Mouse (Mus musculus) testis, postnatal 14 days (tissue): Measurements from ENCODE around the gene Sned1.
A peak's percentile ranks its signal among the peaks of the same experiment; 100 is the strongest.
"Not testable (repeated sequence)": the region's sequence is repeated elsewhere in the genome, so short reads cannot be mapped to it uniquely, and the experiment has no call there.

Source experiments
- DNase-seq: peaks from one replicate; pipeline ENCODE4 v3.0.0; 2021; ENCODE audit warnings: low spot score

Gene Sned1

GRCm38 (mm10) chr1:93235576-93236544 is at the start of gene Sned1:
Gene Sned1 (plus strand): TSS chr1:93235841.
- DNase-seq, result peak; percentile 85

- DNase-seq, result no peak
Observed at GRCm38 (mm10) chr1:93190726-93191305, 44.8 kb upstream of the Sned1 start.

GRCm38 (mm10) chr1:93194961-93195360 is 40.7 kb upstream of the Sned1 start:
- no peak for DNase-seq

DNA sequence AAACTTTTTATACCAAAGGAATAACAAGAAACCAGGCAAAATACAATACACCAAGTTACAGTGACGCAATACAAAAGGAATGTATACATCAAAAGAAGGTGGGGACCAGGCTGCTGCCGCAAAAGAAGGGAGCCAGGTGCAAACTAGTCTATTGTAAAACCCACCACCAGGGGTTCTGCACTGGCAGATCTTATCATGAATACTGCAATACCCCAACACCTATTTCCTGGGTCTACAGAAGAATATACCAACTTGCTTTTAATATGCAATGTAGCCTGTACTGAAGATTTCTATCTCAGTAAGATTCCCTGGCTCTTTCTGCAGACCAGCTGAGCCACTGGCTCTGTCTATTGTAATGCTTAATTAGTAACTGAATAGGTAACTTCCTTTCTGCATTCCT is 38.2 kb upstream of the Sned1 start:
- DNase-seq, result not testable (repeated sequence)

- DNase-seq, result no peak
Observed at GRCm38 (mm10) chr1:93197916-93198315, 37.7 kb upstream of the Sned1 start.

DNA sequence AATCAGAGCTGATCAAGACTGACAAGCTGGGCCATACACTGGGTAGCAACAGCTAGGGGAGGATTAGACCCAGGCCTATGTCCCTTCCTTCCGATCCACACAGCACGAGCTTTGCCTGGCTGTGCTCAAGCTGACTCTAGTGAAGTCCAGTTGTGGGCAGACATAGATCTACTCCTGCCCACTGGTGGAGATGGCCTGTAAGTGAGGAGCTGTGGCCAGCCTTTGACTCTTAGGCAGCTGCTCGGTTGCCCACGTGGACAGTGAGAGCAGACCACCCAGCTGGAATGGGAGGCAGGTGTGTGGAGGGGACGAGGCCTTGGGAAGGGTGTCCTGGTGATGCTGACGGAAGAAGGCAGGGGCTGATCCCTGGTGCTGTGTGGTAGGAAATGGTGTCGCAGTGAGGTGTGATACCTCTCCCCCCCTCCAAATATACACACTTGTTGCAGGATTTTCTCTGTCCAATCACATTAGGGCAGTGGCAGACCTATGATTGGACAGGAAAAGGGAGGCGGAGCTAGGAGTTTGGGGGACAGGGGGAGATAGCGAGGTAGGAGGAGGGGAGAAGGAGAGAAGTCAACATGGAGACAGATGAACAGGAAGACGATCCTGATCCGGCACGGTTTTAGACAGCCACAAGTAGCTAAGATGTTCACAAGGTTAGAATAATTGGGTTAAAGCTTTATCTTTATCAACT is 29.2 kb upstream of the Sned1 start:
- no peak for DNase-seq

DNA sequence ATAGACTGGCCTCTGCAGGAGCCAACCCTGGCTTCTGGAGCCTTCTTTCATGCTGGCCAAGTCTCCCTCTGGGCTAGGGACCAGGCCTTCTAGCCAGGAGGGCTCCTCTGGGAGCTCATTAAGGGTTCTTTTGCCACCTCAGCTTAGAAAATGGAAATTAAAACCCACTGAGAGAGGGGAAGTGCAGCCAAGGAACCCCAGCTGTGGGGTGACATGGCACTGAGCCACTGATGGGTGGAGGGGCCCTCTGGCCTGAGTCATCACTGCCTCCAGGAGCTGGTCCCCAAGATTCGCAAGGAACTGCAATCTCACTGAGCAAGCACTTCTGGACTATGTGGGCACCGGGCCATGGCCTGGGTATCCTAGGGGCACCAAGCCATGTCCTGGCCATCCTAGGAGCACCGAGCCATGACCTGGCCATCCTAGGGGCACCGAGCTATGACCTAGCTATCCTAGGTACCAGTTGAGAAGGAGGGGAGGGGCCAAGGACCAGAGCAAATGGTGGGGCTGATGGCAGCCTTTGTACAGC is 28.0 kb upstream of the Sned1 start:
- no peak for DNase-seq

DNA sequence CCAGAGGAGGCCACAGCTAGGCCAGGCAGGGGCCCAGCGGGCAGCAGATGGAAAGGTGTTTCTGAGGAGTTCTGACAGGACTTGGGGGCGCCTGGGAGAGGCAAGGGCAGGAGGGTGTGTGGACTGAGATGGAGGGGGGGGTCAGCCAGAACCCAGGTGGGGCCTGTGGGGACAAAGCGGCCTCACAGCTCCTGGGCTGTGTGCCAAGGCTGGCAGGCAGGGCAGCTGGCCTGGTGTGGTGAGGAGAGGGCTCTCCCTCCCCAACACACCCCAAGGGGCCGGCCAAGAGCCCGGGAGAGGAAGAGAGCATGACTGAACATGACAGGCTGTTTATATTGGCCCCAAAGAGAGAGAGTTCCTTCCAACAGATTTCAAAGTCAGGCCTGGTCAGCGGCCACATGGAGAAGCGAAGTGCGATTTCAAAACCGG is 25.4 kb upstream of the Sned1 start:
- peak; percentile 48 for DNase-seq

GRCm38 (mm10) chr1:93211019-93211418 is 24.6 kb upstream of the Sned1 start:
- no peak for DNase-seq

GRCm38 (mm10) chr1:93211549-93212220 is 24.0 kb upstream of the Sned1 start:
- peak; percentile 43 for DNase-seq

DNA sequence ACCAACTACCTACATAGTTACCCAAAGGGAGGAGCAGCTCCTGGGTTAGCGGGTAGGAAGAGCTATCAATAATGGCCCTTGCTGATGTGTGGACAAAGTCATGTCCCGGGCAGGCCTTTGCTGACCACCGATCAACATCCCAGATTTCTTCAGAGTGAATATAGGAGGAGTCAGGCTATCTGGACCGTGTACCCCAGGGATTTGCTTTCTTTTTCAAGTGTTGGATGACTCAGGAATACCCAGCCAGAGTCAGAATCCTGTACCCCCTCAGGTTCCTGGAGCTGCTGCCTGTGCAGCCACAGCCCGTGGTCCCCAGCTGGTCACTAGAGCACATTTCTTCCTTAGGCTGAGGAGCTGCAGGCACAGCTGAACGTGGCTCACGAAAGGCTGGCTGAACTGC is 23.2 kb upstream of the Sned1 start:
- DNase-seq, result no peak

DNA sequence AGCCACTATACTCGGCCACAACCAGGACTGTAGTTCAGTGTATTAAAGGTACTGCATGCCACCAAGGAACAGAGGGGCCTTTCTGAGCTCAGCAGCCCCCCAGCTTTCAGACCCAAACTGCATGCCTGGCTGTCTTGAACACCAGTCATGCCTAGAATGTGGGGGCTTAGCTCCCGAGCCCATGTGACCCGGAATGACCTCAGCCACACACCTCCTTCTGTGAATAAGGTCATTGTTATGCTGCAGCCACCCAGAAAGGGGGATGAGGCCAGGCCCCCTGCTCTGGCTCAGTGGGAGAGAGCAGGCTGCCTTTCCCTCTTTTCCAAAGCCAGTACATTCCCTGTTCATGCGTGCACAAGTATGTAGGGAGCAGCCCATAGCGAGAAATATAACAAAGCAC is 21.0 kb upstream of the Sned1 start:
- DNase-seq, result no peak

- DNase-seq, result no peak
Observed at GRCm38 (mm10) chr1:93216839-93217497, 18.7 kb upstream of the Sned1 start.

DNA sequence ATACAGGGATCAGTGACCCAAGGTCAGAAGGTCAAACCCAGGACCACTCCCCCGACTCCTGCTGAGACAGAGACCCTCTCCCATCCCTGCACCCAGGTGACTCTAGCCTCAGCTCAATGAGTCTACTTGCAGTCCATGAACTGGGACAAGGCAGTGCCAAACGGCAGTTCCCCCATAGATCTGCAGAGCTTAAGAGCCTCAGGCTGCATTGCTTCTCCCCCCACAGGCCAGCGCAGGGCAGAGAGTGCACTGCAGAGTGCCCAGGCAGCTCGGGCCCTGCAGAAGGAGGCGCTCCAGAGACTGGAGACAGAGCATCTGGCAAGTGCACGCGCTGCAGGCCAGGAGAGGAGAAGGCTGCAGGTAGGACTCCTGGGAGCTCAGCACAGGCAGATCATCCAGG is 18.1 kb upstream of the Sned1 start:
- DNase-seq, result no peak

DNA sequence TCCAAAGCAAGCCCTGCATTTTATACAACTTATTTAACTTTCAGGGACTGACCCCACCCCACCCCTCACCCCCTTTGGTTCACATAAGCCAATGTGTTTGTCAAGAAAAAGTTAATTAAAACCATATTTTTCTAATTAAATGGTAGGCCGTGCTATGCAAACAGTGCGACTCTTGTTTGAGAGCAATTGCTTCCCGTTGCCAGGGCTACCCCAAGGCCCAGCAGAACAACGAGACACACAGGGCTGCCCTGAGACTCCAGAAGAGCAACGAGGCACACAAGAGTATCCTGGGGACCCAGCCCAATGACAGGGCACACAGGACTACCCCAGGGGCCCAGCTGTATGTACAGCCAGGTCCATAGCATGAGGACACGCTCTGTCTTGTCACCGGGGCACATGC is 14.9 kb upstream of the Sned1 start:
- DNase-seq, result no peak

- no peak for DNase-seq
Observed at GRCm38 (mm10) chr1:93223972-93224371, 11.7 kb upstream of the Sned1 start.

DNA sequence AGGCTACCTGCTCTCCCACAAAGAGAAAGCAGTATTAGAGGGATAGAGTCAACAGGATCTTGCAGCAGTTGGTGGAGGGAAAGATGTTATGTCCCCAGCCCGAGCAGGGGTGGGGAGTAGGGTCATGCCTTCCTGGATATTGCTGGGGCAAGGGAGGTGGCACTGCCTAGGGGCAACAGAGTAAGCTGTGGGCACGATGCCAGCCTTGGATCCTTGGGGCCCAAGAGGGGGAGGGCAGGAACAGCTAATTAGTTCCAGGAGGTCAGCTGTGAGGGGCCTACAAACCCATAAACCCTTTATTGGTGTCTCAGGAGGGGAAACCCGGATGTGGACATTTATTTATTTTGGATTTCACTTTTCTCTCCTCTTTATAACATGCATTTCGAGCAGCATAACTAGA is 10.4 kb upstream of the Sned1 start:
- DNase-seq, result no peak

DNA sequence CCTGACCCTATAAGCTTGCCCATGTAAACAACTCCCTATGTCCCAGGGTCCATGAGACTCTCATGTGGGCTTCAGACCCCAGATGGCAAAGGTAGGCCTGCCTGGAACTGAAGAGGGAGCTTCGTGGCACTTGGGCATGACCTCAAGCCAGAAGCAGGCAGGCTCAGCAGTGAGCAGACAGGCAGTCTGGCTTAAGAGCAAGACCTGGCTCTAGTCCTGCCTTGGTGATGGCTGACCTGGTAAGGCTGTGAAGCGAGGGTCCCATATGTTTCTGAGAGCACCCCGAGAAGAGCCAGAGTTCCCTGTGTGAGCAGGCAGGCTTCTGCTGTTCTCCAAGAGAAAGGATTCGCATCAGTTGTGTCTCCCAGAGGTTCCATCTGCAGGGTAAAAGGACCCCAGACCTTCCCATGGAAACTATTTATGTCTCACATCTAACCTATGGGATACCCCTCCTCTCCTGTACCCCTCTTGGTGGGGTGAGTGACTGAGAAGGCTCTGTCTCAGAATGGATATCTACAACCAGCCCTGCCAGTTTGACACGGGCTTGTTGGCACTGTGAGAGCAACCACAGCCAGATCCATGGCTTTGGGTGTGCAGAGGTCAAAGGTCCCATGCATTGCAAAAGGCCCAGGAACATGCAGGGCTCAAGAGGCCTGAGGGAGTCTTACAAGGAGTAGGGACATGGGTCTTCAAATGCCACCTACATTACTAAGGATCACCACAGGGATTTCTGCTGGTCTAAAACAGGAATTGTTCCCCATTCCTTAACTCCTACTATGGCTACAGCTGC is 9.7 kb upstream of the Sned1 start:
- no peak for DNase-seq

DNA sequence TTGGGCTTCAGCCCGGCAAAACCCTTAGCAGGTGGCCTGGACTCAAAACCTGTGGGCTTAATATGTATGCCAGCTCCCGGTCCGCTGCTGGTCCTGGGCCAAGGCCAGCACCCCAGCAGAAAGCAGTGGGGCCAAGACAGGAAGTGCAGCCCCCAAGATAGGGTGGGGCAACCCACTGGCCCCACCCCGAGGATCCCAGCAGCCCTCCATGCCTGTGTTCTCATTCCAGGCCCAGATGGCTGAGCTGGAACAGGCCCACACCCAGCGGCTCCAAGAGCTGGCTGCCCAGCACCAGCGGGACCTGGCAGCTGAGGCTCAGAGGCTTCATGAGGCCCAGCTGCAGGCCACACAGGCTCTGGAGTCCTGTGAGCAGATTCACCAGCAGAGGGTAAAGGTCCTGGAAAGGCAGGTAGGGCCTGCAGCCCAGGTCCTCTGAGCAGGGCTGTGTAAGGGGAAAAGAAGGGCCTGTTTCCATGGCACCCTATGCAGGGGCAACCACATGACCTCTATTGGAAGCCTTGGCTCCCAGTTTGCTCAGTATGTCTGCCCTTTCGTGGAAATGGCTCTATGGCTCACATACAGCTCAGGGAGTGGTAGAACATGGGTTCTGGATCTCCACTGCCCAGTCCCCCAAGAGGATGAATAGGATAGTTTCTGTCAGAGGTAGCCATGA is 8.2 kb upstream of the Sned1 start:
- DNase-seq, result no peak

- DNase-seq, result no peak
Observed at GRCm38 (mm10) chr1:93227976-93228365, 7.7 kb upstream of the Sned1 start.
